Mouse (Mus musculus): ENCODE measurements around the gene Usp38. TPM values are rescaled to one million over a fixed set of nuclear protein-coding genes. Genes with fewer than 3 reads are reported as not detected.

Usp38 gene
- polyA plus RNA-seq (2014; fragmentation: Illumina TruSeq; extraction: RNeasy Lipid Tissue Mini Kit (QIAGEN cat#74804); ENCODE audit: low read depth, low replicate concordance) = 13.7 TPM

GRCm38 (mm10) chr8:81014789-81015699 is at the start of gene Usp38:
Gene Usp38 (minus strand): TSS chr8:81014928.

Other genes starting within 250 kb of the Usp38 start
- gene Gab1, start 134.4 kb downstream of the Usp38 start, polyA plus RNA-seq (2014; fragmentation: Illumina TruSeq; extraction: RNeasy Lipid Tissue Mini Kit (QIAGEN cat#74804); ENCODE audit: low read depth, low replicate concordance) = 25.1 TPM

Measured in adipose tissue, adult 10 weeks (tissue).